Mouse (Mus musculus) lung, embryonic 16.5 days (tissue): Measurements from ENCODE around the gene Proca1. TPM values are rescaled to one million over a fixed set of nuclear protein-coding genes. Genes with fewer than 3 reads are reported as not detected.

Experiments
- ATAC-seq: fragments of 200-750 bp; cut with Nextera tagmentation; 2 replicates; pipeline ENCODE4 v1.8.0; 2017; ENCODE audit warnings: low read depth, mild to moderate bottlenecking, moderate library complexity
- H3K27ac ChIP-seq: fragments of 300-500 bp; sonication (generic); 2 replicates; pipeline ENCODE4 v1.5.1; 2014; ENCODE audit warnings: mild to moderate bottlenecking, control low read depth, low read length
- H3K27me3 ChIP-seq: fragments of 300-500 bp; sonication (generic); 2 replicates; pipeline ENCODE4 v1.6.1; 2014; ENCODE audit warnings: low read depth, low read length, mixed read lengths; ENCODE audit not compliant: control insufficient read depth, insufficient read depth
- H3K36me3 ChIP-seq: fragments of 300-500 bp; sonication (generic); 2 replicates; pipeline ENCODE4 v1.6.1; 2014; ENCODE audit warnings: low read length; ENCODE audit not compliant: control insufficient read depth, insufficient read depth
- H3K4me1 ChIP-seq: fragments of 300-500 bp; sonication (generic); replicated peaks from 2 replicates; pipeline ENCODE4 v1.6.1; 2014; ENCODE audit warnings: low read length, mixed read lengths; ENCODE audit not compliant: control insufficient read depth, insufficient read depth
- H3K4me2 ChIP-seq: fragments of 300-500 bp; sonication (generic); 2 replicates; pipeline ENCODE4 v1.6.1; 2014; ENCODE audit warnings: low read depth, low read length, control low read depth
- H3K4me3 ChIP-seq: fragments of 300-500 bp; sonication (generic); 2 replicates; pipeline ENCODE4 v1.5.1; 2014; ENCODE audit warnings: mild to moderate bottlenecking, low read length, control low read depth
- H3K9ac ChIP-seq: fragments of 300-500 bp; sonication (generic); 2 replicates; pipeline ENCODE4 v1.6.1; 2014; ENCODE audit warnings: low read length, control low read depth
- H3K9me3 ChIP-seq: fragments of 300-500 bp; sonication (generic); 2 replicates; pipeline ENCODE4 v1.6.1; 2016; ENCODE audit warnings: low read length; ENCODE audit not compliant: control insufficient read depth
- WGBS: fragments of 180-500 bp; shearing (Covaris S2); extraction: QIAGEN DNeasy Blood & Tissue Kit; methylation state at CpG from one replicate; pipeline ENCODE4 v1.1.7; 2014; 5-methylcytosine and 5-hydroxymethylcytosine counted together
- polyA plus RNA-seq: library from polyadenylated mRNA; unstranded; fragments of >200 nt; fragmentation: Nextera tagmentation; extraction: Ambion mirVana; gene quantifications from 2 replicates; pipeline ENCODE4 v1.2.1, GENCODE M21; 2015

The Proca1 gene
- polyA plus RNA-seq, 1 experiment from 2014 or later: 6.8 TPM

DNA sequence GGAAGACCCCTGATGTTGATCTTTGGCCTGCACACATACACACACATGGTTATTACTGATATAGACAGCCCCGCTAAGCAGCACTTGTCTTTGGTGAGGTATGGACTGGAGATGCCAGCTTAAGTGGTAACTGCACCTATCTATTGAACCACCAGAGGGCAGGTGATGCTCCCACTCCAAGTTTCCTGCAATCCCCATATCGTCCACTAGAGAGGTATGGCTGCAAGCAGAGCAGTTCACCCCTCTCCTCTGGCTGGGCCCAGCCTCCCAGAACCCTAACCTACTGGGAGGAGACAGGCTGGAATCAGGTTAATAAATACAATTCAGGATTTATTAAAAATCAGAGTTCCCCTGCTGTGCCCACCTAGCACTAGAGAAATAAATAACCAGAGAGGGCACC is 34.1 kb upstream of the Proca1 start:
- Histone ChIP-seq H3K9ac (no peak overlapping the region), H3K27me3 (no peaks in the 10 kb centered on the region), H3K4me2 (no peak overlapping the region), H3K4me1 (peaks cover 37% of the 10 kb centered on the region), H3K9me3 (no peaks in the 10 kb centered on the region), H3K36me3 (peaks cover 44% of the 10 kb centered on the region), H3K4me3 (no peak overlapping the region), H3K27ac (0 out of 2 replicates have a peak overlapping the region, but pooled peaks have one; percentile 20)
- 14% methylated on average over 2 of the region's 2 CpGs for WGBS
- ATAC-seq: peak; percentile 32

DNA sequence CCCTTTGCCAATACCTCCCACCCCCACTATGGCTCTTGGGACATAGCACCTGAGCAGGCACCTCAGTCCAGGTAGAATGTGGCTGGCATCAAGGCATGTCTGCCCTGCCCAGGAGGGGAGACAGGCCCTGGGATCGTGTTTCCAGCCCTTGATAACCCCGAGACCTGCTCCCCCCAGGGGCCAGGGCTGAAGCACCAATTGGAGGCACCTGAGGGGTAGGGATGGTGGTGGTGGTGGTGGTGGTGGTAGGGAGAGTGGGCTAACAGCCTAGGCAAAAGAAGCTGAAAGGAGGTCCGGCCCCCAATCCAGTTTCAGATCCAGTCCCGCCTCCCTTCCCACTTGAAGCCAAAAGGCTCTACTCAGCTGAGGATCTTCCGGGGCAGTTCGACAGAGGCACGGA is 33.6 kb upstream of the Proca1 start:
- 52% methylated on average over 7 of the region's 7 CpGs for WGBS

DNA sequence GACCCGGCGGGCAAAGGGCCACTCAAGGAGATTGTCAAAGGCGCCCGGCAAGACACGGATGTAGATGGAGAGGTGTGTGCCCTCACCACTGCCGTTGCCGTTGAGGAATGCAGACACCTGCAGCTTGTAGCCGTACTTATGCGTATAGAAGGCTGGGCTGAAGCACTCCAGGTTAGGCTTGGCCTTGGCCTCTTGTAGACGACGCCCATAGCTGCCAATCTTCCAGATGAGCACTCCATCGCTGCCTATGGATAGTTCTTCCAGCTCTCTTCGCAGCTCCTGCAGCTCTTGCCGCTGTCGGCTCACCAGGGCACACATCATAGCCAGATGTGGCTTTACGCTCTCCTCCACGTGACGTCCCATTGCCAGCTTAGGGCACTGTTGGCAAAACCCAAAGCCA is 33.0 kb upstream of the Proca1 start:
- Histone ChIP-seq H3K9me3 (no peaks in the 10 kb centered on the region), H3K36me3 (peaks cover 42% of the 10 kb centered on the region), H3K27me3 (no peaks in the 10 kb centered on the region), H3K9ac (no peak overlapping the region), H3K27ac (no peak overlapping the region), H3K4me2 (no peak overlapping the region), H3K4me1 (peaks cover 32% of the 10 kb centered on the region), H3K4me3 (no peak overlapping the region)
- ATAC-seq: no peak
- 67% methylated on average over 18 of the region's 18 CpGs for WGBS

More for the DNA sequence above, 33.6 kb upstream of the Proca1 start:
- no peaks in the 10 kb centered on the region for H3K27me3 ChIP-seq
- 0 out of 2 replicates have a peak overlapping the region, but pooled peaks have one; percentile 20 for H3K27ac ChIP-seq
- H3K36me3 ChIP-seq: peaks cover 44% of the 10 kb centered on the region
- no peak overlapping the region for H3K4me2 ChIP-seq
- peaks cover 33% of the 10 kb centered on the region for H3K4me1 ChIP-seq
- H3K4me3 ChIP-seq: no peak overlapping the region
- H3K9me3 ChIP-seq: no peaks in the 10 kb centered on the region
- no peak overlapping the region for H3K9ac ChIP-seq
- no peak for ATAC-seq

DNA sequence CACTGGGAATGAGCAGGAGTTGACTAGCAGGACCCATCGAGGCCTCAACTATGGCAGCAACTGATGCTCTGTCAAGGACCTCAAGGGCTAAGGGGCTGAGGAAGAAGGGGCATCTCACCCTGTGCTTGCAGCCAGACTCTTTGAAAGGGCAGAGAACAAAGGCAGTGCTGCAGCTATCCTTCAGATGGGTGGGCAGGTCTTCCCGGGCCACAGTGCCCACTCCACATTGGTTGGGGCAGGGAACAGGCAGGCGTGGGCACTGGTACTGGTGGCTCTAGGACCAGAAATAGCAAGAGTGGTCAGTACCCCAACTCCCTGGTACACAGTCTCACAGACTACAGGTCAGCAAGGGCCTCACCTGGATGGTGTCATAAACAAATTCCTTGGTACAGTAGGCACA is 32.5 kb upstream of the Proca1 start:
- Histone ChIP-seq H3K27me3 (no peaks in the 10 kb centered on the region), H3K9ac (no peak overlapping the region), H3K36me3 (peaks cover 42% of the 10 kb centered on the region), H3K4me1 (peaks cover 33% of the 10 kb centered on the region), H3K27ac (no peak overlapping the region), H3K4me3 (no peak overlapping the region), H3K9me3 (no peaks in the 10 kb centered on the region), H3K4me2 (no peak overlapping the region)
- 69% methylated on average over 3 of the region's 3 CpGs for WGBS
- no peak for ATAC-seq

DNA sequence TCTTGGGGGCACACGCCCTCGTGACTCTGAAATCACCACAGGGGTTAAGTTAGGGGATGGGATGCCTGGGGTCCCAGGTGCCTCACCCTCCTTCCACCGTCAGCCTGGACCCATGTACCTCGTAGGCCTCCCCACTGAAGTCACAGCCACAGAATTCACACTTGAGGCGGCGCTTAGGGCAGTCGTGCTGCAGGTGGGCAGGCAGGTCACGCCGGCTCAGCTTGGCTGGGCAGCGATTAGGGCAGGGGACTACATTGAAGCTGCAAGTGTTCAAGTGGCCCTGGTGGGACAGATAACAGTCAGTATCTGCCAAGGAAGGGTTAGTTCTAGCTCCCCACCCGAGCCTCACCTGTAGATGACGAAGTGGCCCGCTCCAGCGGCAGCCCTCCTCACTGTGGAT is 32.0 kb upstream of the Proca1 start:
- Histone ChIP-seq H3K4me2 (no peak overlapping the region), H3K4me3 (no peak overlapping the region), H3K9me3 (no peaks in the 10 kb centered on the region), H3K36me3 (peaks cover 41% of the 10 kb centered on the region), H3K27ac (no peak overlapping the region; the same call in 1 of the 2 replicates), H3K27me3 (no peaks in the 10 kb centered on the region), H3K4me1 (peaks cover 38% of the 10 kb centered on the region), H3K9ac (no peak overlapping the region)
- ATAC-seq: no peak
- WGBS: 84% methylated on average over 14 of the region's 14 CpGs

DNA sequence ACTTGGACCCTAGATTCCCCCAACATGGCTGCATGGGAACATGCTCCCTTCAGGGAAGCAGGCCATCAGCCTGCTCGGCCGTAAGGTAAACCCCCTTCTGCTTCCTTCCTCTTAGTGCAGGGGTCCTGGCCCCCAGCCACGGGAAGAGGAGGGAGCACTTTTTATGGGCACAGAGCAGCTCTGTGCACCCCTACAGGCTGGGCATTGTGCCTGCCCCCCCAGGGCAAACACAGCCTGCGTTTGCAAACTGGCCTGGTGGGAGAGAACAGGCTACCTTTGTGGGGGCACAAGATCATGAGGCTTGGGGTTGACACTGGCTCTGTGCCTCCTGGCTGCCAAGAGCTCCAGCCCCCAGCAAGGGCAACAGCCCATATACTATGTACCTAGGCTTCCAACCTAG is 31.2 kb upstream of the Proca1 start:
- Histone ChIP-seq H3K36me3 (peaks cover 39% of the 10 kb centered on the region), H3K4me1 (peaks cover 46% of the 10 kb centered on the region), H3K27ac (peak overlapping the region; percentile 99), H3K9me3 (no peaks in the 10 kb centered on the region), H3K27me3 (no peaks in the 10 kb centered on the region), H3K4me2 (peak overlapping the region; percentile 88), H3K9ac (peak overlapping the region; percentile 92; the same call in 1 of the 2 replicates), H3K4me3 (peak overlapping the region; percentile 88; the same call in 1 of the 2 replicates)
- WGBS: 36% methylated on average over 4 of the region's 4 CpGs
- no peak for ATAC-seq

DNA sequence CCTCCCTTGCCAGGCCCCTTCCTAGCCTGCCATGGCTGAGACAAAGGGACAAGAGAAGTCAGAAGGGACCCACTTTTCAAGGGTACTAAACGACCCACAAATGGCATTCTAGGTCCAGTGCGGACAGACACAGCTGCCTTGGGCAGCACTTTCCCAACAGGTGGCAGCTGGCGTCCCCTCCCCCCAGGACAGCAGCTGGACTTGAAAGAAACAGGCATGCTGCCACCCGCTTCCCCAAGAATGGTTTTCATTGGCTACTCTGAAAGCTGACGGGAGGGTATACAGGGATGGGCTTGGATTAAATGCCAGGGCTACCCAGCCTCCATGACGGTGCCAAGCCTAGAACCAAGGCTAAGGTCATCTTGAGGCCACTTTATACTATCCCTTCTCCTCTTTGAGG is 30.7 kb upstream of the Proca1 start:
- Histone ChIP-seq H3K36me3 (peaks cover 37% of the 10 kb centered on the region), H3K27ac (peak overlapping the region; percentile 99), H3K27me3 (no peaks in the 10 kb centered on the region), H3K9me3 (no peaks in the 10 kb centered on the region), H3K9ac (peak overlapping the region; percentile 92), H3K4me2 (peak overlapping the region; percentile 88), H3K4me1 (peaks cover 46% of the 10 kb centered on the region), H3K4me3 (peak overlapping the region; percentile 88)
- no peak for ATAC-seq
- 44% methylated on average over 6 of the region's 6 CpGs for WGBS

DNA sequence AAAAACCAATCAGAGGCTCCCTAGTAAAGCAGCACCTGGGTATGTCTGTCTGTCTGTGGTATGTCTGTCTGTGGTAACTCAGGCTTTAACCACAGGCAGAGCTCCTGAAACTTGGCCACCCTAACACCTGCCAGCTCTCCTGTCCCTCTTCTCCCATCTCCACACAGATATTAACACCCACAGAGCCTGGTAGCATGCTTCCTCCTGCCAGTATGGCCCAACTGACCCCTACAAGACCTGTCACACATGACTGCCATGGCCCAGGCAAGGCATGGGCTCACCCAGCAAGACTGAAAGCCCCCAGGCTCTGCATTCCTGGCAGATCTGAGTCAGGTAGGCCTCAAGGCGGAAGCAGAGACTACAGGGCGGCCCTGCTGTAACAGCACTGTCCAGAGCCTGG is 30.1 kb upstream of the Proca1 start:
- no peaks in the 10 kb centered on the region for H3K27me3 ChIP-seq
- peaks cover 46% of the 10 kb centered on the region for H3K4me1 ChIP-seq
- H3K4me3 ChIP-seq: peak overlapping the region; percentile 88
- WGBS: 37% methylated on average over 2 of the region's 2 CpGs
- no peak for ATAC-seq
- peaks cover 35% of the 10 kb centered on the region for H3K36me3 ChIP-seq
- H3K27ac ChIP-seq: peak overlapping the region; percentile 99
- H3K4me2 ChIP-seq: peak overlapping the region; percentile 88
- peak overlapping the region; percentile 92 for H3K9ac ChIP-seq
- H3K9me3 ChIP-seq: no peaks in the 10 kb centered on the region

DNA sequence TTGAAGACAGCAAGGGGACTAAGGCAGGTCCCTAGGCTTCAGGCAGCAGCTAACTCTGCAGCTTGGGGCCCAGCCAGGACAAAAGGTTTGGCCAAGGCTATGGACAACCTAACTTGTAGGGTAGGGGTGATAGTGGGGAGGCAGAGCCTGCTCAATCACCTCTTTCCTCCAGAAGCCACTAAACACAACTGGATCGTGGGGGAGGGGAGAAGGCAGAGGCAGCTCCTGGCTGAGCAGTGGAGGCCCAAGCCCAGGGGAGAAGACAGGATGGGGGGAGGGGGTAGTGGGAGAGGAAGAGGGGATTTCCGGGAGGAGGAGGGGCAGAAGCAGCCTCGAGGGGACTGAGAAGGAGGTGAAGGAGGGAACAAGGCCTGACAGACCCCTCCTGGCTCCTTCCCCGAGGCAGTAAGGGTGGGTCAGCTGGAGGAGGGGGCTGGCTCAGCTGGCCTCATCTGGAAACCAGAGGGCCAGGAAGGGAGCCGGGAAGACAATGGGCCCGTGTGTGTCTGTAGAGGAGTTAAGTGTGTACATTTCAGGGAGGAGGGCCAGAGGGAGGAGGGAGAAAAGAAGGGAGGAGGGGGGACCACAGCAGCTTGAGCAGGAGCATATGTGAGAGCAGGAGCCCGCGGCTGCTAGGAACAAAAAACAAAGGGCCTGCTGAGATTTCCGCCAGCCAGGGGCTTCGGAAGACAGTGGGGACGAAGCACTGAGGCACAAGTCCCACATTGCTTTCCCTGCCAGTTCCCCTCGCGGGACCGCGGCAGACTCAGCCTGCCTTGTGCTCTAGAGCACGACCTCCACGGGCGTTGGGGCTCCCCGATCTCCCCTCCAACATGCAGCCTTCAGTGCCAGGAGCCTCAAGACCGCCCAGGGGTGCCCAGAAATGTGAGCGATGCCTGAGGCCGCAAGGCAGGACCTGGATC is 29.2 kb upstream of the Proca1 start:
- peak overlapping the region; percentile 88 for H3K4me2 ChIP-seq
- peak overlapping the region; percentile 88 for H3K4me3 ChIP-seq
- peak overlapping the region; percentile 99 for H3K27ac ChIP-seq
- peaks cover 46% of the 10 kb centered on the region for H3K4me1 ChIP-seq
- H3K9me3 ChIP-seq: no peaks in the 10 kb centered on the region
- no peaks in the 10 kb centered on the region for H3K27me3 ChIP-seq
- under 1% methylated on average over 22 of the region's 22 CpGs for WGBS
- H3K9ac ChIP-seq: peak overlapping the region; percentile 92
- ATAC-seq: peak; percentile 75
- H3K36me3 ChIP-seq: peaks cover 26% of the 10 kb centered on the region
